Mouse (Mus musculus): Measurements from ENCODE around the gene Prpf31. TPM values are rescaled to one million over a fixed set of nuclear protein-coding genes. Genes with fewer than 3 reads are reported as not detected.
"Not testable (repeated sequence)": the region's sequence is repeated elsewhere in the genome, so short reads cannot be mapped to it uniquely, and the experiment has no call there.

The Prpf31 gene
- polyA plus RNA-seq (2012; rRNA removed) = 28.9 and 29.8 TPM in 2 replicates

DNA sequence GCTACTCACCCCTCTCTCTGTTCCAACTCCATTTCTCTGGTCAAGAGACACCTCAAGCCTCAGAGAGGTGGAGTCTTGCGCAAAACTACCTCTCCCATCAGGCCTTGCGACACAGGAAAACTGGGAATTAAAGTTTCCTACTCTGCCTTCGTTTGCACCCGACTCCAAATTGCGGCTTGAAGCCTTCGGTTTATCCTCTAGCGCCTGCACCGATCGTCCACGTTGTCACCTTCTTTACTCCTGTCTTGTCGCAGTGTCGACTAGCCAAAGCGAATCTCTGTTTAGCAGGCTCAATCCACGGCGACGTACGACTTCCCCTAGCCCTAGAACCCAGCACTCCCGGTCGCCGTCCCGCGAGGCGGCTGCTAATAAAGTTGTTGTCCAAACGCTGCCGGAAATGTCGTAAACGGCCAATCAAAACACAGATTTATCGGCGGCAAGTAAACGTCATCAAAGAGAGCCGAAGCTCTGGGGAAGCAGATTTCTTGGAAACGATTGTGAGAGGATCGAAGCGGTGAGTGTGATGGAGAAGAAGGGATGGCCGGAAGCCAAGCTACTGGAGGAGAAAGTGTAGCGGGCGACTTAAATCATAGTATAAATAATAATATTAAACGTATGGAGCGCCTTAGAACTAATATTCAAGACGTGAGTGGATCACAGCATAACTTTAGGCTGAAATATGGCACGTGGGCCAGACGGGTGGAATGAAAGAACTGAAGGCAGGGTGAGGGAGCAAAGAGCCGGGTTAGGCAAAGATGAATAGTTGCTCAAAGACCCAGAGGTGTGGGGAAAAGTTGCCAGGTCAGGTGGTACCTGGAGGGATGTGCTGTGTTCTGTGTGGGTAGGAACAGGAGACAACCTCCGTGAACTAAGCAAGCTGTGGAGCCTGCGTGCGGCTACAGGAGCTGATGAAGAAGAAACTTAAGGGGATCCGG lies at the start of gene Prpf31, which contains the start of gene Tfpt:
TSS of gene Prpf31 (plus strand) at position 443 of the 935 bp plus-strand sequence.
TSS of gene Tfpt (minus strand) at position 387 of the 935 bp plus-strand sequence.
- no peak for DNase-seq (ENCODE audit: low read depth)

DNA sequence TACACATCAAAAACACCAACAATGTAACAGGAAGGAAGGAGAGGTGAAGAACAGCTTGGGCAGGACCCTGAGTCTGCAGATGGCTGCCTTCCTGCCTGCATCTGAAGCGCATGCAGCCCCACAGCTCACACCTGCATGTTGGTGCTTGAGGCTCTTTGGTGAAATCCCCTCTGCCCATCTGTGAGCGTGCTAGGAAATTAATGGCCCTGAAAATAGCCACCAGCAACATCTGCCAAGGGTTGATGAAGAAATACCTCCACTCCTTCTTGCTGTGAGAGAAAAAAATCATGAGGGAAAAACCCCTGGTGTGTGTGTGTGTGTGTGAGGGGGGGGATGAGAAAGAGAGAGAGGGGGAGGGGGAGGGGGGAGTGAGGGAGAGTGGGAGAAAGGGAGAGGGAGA lies 49.8 kb upstream of the Prpf31 start:
- no peak for DNase-seq (ENCODE audit: low read depth)

DNA sequence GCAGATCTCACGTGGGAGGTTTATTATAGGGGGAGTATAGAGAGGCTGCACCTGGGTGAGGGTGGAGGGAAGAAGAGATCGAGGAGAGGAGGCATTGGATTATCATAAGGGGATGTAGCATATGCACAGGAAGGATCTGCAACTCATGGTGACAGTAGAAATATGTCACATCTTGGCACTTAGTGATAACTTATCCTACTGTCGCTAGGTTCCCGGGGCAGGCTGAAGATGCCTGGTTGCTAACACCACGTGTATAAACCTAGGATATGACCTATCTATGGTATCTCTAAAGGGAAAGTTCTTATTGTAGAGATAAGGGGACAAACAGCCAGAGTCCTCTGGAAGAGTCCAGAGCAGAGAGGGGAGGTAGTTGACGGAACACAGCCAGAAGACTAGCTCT lies 44.0 kb upstream of the Prpf31 start:
- no peak for DNase-seq (ENCODE audit: low read depth)

DNA sequence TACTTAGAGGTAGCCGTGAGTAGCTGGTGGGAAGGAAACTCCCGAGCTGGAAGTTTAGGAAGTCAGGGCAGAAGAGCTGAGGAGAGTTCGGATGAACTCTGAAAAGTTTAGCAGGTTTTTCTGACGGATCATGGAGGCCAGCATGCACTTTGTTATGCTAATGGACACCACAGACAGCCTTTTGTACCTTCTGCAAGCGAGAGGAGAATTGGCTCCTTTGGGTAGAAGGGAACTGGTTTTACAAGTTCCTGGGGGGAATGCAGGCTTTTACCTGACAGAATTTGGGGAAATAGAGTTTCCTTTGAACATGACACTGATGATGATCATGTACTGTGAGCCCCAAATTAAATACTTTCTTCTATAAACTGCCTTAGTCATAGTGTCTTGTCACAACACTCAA lies 43.5 kb upstream of the Prpf31 start:
- no peak for DNase-seq (ENCODE audit: low read depth)

DNA sequence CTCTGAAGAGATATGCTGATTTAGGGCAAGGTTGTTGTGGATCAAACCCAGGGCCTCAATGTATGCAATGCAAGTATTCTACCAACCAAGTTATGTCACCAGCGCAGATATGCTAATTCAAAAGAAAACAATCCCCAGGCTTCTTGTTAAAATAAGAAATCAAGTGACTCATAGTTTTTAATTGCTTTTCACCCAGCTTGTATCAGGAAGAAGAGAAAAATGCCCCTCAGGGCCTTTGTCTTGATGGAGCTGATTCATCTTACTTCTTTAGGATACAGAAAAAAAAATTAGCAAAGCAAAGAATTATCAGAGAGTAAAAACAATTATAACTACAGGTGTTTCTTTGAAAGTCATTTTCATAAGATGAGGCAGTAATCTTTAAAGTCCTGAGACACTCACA lies 42.5 kb upstream of the Prpf31 start:
- DNase-seq (ENCODE audit: low read depth) = no peak

DNA sequence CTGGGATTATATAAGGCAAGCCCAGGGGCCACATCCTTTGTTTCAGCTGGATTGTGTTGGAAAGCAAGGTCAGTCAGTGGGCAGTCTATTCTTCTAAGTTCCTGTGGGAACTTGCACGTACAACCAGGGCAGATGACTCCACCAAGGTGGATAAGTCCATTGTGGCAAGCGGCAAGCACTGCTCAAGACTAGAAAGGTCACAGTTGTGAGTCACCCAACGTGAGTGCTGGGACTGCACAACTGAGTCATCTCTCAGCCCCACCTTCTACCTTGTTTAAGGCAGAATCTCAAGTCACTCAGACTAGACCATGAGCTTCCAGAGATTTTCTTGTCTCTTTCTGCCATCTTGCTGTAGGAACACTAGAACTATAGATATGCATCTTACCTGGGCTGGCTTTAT lies 39.2 kb upstream of the Prpf31 start:
- no peak for DNase-seq (ENCODE audit: low read depth)

DNA sequence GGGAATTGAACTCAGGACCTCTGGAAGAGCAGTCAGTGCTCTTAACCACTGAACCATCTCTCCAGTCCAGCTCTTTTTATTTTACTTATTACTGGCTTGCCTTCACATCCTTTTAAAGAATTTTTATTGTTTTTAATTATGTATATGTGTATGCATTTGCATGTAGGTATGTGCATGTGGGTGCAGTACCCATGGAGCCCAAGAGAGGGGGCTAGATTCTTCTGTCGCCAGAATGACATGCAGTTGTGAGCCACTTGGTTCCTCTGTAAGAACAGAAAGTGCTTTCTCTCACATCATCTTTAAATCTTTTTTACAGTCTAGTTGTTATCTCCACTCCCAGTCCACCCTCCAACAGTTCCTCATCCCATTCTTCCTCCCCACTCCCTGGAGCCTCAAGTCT lies 38.3 kb upstream of the Prpf31 start:
- no peak for DNase-seq (ENCODE audit: low read depth)

DNA sequence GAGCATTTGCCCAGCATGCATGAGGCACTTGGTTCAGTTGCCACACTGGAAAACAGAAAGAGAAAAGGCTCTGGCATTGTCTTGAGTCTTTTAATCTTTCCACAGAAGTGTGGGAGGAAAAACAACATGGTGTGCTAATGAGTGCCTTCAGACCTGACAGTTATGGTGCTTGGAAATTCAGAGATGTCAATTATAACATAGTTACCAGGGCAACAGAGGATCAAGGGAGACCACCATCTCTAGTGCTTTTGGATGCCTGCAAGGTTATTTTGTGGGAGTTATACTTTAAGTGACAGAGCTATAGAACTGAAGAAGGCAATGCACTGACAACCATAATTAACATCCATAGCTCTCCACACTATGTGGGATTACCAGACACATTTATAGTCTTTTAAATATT lies 35.9 kb upstream of the Prpf31 start:
- DNase-seq (ENCODE audit: low read depth) = no peak

DNA sequence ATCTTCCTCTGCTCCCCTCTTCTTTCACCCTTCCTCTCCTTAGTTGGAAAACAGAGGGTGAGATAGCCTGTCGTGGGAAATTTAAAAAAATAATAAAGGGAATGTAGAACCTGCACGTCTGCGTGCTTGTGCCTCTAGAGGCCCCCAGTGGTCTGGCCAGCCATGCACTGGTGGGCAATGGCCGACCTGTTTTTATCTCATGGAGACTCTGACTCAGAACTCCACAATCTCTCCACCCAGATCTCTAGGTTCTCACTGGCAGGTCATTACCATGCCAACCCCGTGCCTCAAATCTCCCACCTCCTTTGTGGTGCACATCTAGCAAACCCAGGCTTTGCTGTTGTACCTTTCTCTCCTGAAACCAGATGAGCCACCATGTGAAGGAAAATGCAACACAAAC lies 35.1 kb upstream of the Prpf31 start:
- DNase-seq (ENCODE audit: low read depth) = no peak

DNA sequence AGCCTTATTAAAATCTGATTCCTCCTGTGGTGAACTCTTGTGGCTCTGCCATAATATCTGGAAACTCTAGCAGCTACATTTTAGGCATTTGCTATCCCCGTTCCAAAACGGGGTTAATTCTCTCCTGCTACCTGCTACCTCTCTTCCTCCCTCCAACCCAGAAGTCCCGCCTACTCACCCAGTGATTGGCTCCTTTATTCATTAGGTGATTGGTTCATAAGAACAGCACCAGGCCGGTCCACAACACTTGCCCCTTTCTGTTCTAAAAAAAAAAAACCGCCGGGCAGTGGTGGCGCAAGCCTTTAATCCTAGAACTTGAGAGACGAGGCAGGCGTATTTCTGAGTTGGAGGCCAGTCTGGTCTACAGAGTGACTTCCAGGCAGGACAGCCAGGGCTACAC lies 34.6 kb upstream of the Prpf31 start:
- DNase-seq (ENCODE audit: low read depth) = no peak

DNA sequence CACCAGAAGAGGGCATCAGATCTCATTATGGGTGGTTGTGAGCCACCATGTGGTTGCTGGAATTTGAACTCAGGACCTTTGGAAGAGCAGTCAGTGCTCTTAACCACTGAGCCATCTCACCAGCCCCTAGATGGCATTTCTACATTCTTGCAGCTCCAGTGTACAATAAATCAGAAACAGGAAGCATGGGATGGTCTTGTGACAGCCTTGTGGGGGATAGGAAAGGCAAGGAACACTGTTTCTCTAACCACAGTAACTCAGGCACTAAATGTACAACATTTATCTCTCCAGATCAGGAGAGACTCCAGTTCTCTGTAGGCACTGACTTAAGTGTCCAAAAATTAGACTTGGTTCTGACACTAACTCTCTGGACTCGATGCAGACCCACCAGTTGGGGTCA lies 32.0 kb upstream of the Prpf31 start:
- DNase-seq (ENCODE audit: low read depth) = not testable (repeated sequence)

DNA sequence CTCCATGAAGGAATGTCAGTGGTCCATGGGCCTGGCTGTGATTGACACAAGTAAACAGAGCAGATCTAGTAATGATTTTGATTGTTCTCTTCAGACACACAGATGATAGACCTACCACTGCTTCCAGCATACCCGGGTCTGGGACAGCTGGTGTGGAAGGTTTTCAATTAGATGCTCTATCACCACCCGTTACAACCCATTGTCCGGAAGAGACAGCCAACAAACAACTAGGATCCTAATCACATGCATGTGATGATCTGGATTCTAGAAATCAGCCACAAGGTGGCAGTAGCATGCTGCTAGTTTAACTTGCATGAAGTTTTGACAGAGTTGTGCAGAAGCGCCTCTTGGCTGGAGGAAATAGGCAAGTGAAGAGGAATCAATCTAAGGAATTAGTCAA lies 28.7 kb upstream of the Prpf31 start:
- no peak for DNase-seq (ENCODE audit: low read depth)

DNA sequence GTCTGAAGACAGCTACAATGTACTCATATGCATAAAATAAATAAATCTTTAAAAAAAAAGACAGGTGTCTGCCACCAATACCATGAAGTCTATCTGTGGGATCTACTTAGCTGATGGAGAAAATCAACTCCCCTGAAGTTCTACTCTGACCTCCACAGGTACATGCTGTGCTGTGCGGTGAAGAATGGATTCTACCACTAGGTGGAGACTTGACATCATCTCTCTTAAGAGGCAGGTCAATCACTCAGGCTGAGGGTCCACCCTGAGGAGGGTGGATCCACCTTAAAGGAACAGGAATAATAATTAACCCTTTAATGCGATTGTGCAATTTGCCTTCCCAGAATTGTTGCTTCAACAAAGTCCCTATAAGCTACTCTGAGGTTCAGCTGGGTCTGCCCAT lies 23.0 kb upstream of the Prpf31 start:
- no peak for DNase-seq (ENCODE audit: low read depth)

DNA sequence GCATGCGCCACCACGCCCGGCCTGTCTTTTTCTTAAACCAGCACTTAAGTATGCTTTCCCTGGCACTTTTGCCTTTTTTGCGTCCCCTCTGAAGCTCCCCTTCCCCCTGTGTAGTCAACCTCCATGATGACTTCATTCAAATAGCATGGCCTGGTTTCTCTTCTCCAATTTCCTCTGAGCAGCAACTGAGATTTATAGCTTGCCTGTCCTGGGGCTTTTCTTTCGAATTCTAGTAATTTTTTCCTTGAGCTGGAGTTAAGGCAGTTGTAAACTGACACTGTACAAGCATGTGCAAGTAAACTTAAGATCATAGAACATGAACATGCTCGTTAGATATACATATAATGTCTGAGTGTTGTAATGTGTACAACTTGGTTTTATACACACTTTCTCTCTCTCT lies 22.4 kb upstream of the Prpf31 start:
- no peak for DNase-seq (ENCODE audit: low read depth)

DNA sequence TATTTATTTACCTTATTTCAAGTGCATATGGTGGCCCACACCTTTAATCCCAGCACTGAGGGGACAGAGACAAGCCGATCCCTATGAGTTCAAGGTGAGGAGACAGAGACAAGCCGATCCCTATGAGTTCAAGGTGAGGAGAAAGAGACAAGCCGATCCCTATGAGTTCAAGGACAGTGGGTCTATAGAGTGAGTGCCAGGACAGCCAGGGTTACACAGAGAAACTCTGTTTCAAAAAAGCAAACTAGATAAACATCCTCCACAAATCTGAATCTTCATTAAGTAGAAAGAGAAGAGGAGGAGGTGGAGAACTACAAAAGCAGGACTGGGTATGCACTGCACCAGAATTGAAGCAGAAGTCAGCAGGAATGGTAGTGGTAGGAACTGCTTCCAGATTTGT lies 21.1 kb upstream of the Prpf31 start:
- DNase-seq (ENCODE audit: low read depth) = no peak

DNA sequence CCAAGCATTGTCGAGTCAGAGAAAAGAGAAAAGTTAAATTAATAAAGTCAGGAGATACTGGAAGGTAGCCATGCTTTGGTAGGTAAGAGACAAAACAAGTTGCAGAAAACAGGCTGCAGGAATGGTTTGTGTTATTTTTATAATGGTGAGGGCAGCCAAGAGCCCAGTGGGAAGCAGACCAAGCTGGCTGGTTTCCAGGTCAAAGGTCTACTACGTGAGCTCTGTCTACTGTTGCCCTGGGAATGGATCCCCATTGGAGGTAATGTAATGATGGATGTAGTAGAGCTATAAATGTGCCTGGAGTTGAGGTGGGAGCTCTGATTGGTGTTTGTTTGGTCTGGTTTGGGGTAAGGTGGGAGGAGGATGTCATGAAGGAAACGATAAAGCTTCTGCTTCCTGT lies 20.7 kb upstream of the Prpf31 start:
- DNase-seq (ENCODE audit: low read depth) = peak; percentile 31

DNA sequence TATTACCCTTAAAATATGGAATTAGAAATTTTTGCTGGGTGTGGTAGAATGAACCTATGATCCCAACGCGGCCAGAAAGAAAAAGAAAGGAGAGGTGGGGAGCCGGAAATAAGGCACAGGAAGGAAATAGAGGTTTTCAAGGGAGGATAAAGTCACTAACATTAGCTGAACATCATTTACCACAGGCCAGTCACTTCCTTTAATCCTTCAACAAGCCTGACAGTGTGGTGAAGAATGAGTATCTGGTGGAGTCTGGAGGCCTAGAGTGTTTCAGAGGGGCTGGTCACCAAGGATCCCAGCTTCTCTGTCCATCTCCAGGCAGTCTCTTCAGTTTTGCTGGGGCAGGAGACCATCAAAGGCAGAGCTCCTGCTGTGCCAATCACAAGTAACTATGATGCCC lies 19.3 kb upstream of the Prpf31 start:
- DNase-seq (ENCODE audit: low read depth) = no peak

DNA sequence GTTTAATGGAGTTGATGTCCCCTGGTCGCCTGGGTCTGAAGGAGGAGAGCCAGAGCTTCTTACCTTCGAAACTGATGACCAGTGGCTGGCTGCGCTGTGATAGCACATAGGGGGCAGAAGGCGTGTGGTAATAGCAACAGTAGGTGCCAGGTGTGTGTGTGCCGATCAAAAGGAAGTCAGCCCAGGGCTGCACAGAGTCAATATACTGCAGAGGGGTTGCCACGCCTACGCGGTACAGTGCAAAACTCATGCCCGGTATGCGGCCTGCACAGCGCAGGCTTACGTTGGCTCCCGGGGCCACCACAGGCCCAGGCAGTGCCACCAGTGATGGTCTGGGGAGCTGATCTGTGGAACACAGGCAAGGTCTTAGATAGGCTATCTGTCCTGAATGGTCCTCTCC lies 18.8 kb upstream of the Prpf31 start:
- no peak for DNase-seq (ENCODE audit: low read depth)

DNA sequence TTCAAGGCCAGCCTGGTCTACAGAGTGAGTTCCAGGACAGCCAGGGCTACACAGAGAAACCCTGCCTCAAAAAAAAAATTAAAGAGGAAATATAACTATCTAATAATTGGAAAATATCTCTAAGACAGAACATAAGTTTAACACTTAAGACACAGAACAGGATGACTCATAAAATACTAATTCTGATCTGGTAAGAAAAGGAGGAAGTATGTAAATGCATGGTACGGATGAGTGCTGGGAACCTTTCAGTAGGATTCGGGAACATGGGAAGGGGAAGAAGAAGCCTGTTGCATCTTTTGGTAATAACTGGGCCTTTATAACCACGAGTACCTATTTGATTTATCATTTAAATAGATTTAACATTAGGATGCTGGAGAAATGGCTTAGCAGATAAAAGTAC lies 15.8 kb upstream of the Prpf31 start:
- no peak for DNase-seq (ENCODE audit: low read depth)

DNA sequence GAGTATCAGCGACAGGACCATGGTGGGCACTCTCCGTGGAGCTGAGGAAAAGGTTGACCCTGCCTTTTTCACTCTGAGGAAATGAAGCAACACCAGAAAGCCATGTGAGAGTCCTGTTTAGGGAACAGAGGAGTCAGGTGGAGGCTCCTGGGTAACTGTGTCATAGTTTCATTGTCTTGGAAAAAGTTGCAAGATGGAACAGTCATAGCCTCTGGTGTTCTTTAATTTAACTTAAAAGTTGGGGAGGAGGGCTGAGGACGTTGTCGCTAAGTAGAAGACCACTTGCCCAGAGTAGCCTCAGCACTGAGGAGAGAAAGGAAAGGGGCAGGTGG lies 13.8 kb upstream of the Prpf31 start, which contains the start of gene Oscar:
TSS of gene Oscar (minus strand) at position 101 of the 332 bp plus-strand sequence.
- no peak for DNase-seq (ENCODE audit: low read depth)

DNA sequence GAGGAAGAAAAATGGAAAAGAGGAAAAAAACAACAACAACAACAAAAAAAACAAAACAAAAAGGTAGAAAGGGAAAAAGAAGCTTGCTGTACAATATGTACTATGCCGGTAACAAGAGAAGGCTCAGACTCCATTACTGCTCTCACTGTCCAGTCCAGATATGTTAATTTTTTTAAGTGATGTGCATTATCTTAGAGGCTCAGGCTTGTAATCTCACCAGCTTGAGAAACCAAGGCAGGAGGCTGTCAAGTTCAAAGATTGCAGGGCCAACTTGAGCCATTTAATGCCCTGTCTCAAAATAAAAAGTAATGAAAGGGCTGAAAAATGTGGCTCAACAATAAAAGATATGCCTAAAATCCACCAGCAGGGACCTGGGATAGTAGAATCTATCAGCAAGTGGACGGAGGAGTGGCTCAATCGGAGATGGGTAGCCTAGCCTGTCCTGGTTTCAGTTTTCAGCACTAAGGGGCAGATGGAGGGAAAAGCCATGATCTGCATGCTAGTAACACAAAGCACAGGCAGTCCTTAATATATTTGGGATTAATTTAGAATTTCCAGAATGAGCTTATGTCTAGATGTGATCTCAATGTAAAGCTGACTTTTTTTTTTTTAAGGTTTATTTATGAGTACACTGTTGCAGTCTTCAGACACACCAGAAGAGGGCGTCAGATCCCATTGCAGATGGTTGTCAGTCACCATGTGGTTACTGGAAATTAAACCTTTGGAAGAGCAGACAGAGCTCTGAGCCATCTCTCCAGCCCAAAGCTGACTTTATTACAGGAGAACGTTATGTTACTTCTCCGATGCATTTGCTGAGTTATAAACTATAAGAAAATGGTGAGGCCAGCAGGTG lies 13.2 kb upstream of the Prpf31 start:
- DNase-seq (ENCODE audit: low read depth) = no peak

DNA sequence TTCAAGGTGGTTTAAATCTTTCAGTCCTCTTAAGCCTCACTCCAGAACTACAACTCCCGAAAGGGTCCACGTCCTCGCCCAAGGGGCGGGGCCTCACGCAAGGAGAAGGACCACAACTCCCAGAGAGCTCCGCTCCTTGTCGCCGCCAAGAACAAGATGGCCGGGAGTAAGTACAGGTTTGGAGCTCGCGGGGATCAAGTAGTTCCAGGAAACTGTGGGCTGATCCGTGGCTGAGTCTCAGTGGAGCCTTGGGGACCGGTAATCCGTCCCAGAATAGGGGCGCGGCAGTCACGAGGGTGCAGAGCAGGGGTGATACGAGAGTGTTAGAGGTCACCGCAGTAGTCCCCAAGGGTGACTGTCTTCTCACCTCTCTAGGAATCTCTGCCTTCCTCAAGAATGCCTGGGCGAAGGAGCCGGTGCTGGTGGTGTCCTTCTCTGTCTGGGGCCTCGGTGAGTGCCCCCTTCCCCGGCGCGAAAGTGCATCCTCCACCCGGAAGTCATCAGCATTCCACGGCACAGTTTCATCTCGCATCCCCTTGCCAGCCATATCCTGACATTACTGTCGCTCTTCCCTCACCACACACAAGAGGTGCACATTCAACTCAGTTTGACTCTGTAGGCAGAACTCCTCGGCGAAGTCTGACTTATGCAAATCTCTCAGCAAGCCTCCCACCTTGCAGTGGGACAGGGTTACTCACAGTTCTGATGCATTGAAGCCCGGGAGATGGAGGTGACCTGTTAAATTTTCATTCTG lies 12.4 kb upstream of the Prpf31 start, which contains the start of gene Ndufa3:
TSS of gene Ndufa3 (plus strand) at position 132 of the 754 bp plus-strand sequence.
- DNase-seq (ENCODE audit: low read depth) = peak; percentile 73
